ENCODE assay signal across 8 mouse cellular contexts in genomic region chr10:79983670-79984069, GRCm38 (mm10). TPM values are rescaled to one million over a fixed set of nuclear protein-coding genes. Genes with fewer than 3 reads are reported as not detected.
DNase-seq lines count a peak whose midpoint lies in the region; ATAC-seq and TF ChIP-seq lines count a peak whose summit lies in the region.

No protein-coding gene starts in this region.

- H3K9ac ChIP-seq in intestine, embryonic 14.5 days (ENCODE audit: low read length): peak overlapping the region; percentile 87

- intact Hi-C loops in gastrocnemius, adult 2 months (cut with DNase I): loop anchor here (2.0 kb wide), 1 partner anchor 181 kb away; the partner anchor contains the start of gene Cirbp
- intact Hi-C loops in left cerebral cortex, postnatal 36 days (cut with DNase I): loop anchor here (1.0 to 2.0 kb wide), 4 partner anchors 23 to 159 kb away; partner anchors contain the start of genes Polr2e, Stk11 and Wdr18

- H3K36me3 ChIP-seq in intestine, embryonic 14.5 days (ENCODE audit: control insufficient read depth, insufficient read depth, low read length): peaks cover 16% of the 10 kb centered on the region

- H3K4me2 ChIP-seq in intestine, embryonic 14.5 days (ENCODE audit: low read length): peak overlapping the region; percentile 74

- TF ChIP-seq CTCF in gastrocnemius, adult 2 months (IDR thresholded peaks at IDR 0.05): no peak

- H3K27me3 ChIP-seq in intestine, embryonic 14.5 days (replicated peaks; ENCODE audit: control insufficient read depth, insufficient read depth, low read length): no peaks in the 10 kb centered on the region

- peak overlapping the region; percentile 99 for H3K27ac ChIP-seq in gastrocnemius, adult 2 months
- peak overlapping the region; percentile 95 for H3K27ac ChIP-seq in intestine, embryonic 14.5 days (ENCODE audit: low read depth)

- ATAC-seq in intestine, embryonic 14.5 days (replicated peaks; ENCODE audit: low FRiP score, low TSS enrichment, low read depth): no peak
- ATAC-seq in inflammation-experienced regulatory T-cells, adult 6 months: no peak

- H3K4me1 ChIP-seq in intestine, embryonic 14.5 days (replicated peaks; ENCODE audit: control insufficient read depth, insufficient read depth, low read length): peaks cover 35% of the 10 kb centered on the region

- H3K9me3 ChIP-seq in intestine, embryonic 14.5 days (ENCODE audit: control insufficient read depth, low read length): no peaks in the 10 kb centered on the region

- H3K4me3 ChIP-seq in gastrocnemius, adult 2 months: peak overlapping the region; percentile 88
- H3K4me3 ChIP-seq in intestine, embryonic 14.5 days (ENCODE audit: low read depth, low read length): peak overlapping the region; percentile 77

- 1% methylated on average over 20 of the region's 21 CpGs for WGBS in intestine, embryonic 14.5 days

- peak; percentile 74 for DNase-seq in T-cell, adult 2 months (ENCODE audit: low spot score)
- DNase-seq in cerebellum, postnatal 10 days: peak; percentile 80 to 87
- peak; percentile 78 for DNase-seq in gastrocnemius, adult 2 months
- peak; percentile 85 for DNase-seq in intestine, embryonic 14.5 days (ENCODE audit: low spot score)
- DNase-seq in left cerebral cortex, postnatal 36 days (ENCODE audit: low spot score in 2 of 2): peak; percentile 65 to 66
- DNase-seq in mesoderm, embryonic 11.5 days (ENCODE audit: low read depth, low spot score): peak; percentile 82
- DNase-seq in right cerebral cortex, postnatal 4 days: peak; percentile 80

RNA-seq across cellular contexts. Expression of gene Tmem259, which starts 0.5 kb away (rescaled TPM):
- total RNA-seq in gastrocnemius, adult 2 months (2021): 10 to 100 TPM; 70.9 to 75.1 TPM
- 14.4 and 17.5 TPM in 2 replicates for polyA plus RNA-seq in intestine, embryonic 14.5 days (2014; fragmentation: Nextera tagmentation; extraction: Ambion mirVana)
- 100 to 1,000 TPM; 122 TPM for total RNA-seq in left cerebral cortex, postnatal 36 days (2021)
- 1 to 10 TPM; 2.0 to 2.5 (median 2.0) TPM for polyA plus RNA-seq in inflammation-experienced regulatory T-cells, adult 6 months (2017; shearing (Covaris generic))

RNA-seq across cellular contexts. Expression of gene Cnn2, which starts 4.7 kb away (rescaled TPM):
- total RNA-seq in gastrocnemius, adult 2 months (2021): 1 to 10 TPM; 3.9 to 9.7 TPM
- polyA plus RNA-seq in intestine, embryonic 14.5 days (2014; fragmentation: Nextera tagmentation; extraction: Ambion mirVana): 320 and 368 TPM in 2 replicates
- 1 to 10 TPM; 4.7 to 7.6 TPM for total RNA-seq in left cerebral cortex, postnatal 36 days (2021)
- 100 to 1,000 TPM; 672 to 989 (median 979) TPM for polyA plus RNA-seq in inflammation-experienced regulatory T-cells, adult 6 months (2017; shearing (Covaris generic))

RNA-seq across cellular contexts. Expression of gene Abca7, which starts 12.6 kb away (rescaled TPM):
- total RNA-seq in gastrocnemius, adult 2 months (2021): 1 to 10 TPM; 6.7 to 7.2 TPM
- polyA plus RNA-seq in intestine, embryonic 14.5 days (2014; fragmentation: Nextera tagmentation; extraction: Ambion mirVana): 3.7 and 3.8 TPM in 2 replicates
- 10 to 100 TPM; 10.3 to 13.0 TPM for total RNA-seq in left cerebral cortex, postnatal 36 days (2021)
- 10 to 100 TPM; 10.7 to 14.2 (median 13.3) TPM for polyA plus RNA-seq in inflammation-experienced regulatory T-cells, adult 6 months (2017; shearing (Covaris generic))

RNA-seq across cellular contexts. Expression of gene Grin3b, which starts 13.2 kb away (rescaled TPM):
- total RNA-seq in gastrocnemius, adult 2 months (2021): under 1 TPM; 0.25 to 0.28 TPM
- polyA plus RNA-seq in intestine, embryonic 14.5 days (2014; fragmentation: Nextera tagmentation; extraction: Ambion mirVana): 0.23 and 0.28 TPM in 2 replicates
- total RNA-seq in left cerebral cortex, postnatal 36 days (2021): under 1 TPM in 1 of 2 experiments, not detected in 1; 0.10 TPM
- polyA plus RNA-seq in inflammation-experienced regulatory T-cells, adult 6 months (2017; shearing (Covaris generic)): under 1 TPM in 2 of 3 experiments, not detected in 1; 0.16 to 0.20 TPM

RNA-seq across cellular contexts. Expression of gene Wdr18, which starts 23.7 kb away (rescaled TPM):
- 10 to 100 TPM; 19.7 to 22.0 TPM for total RNA-seq in gastrocnemius, adult 2 months (2021)
- 126 and 134 TPM in 2 replicates for polyA plus RNA-seq in intestine, embryonic 14.5 days (2014; fragmentation: Nextera tagmentation; extraction: Ambion mirVana)
- total RNA-seq in left cerebral cortex, postnatal 36 days (2021): 10 to 100 TPM; 44.2 to 46.3 TPM
- 10 to 100 TPM; 66.6 to 85.2 (median 74.2) TPM for polyA plus RNA-seq in inflammation-experienced regulatory T-cells, adult 6 months (2017; shearing (Covaris generic))
